ENCODE assay signal across 8 mouse cellular contexts in the genomic region with DNA sequence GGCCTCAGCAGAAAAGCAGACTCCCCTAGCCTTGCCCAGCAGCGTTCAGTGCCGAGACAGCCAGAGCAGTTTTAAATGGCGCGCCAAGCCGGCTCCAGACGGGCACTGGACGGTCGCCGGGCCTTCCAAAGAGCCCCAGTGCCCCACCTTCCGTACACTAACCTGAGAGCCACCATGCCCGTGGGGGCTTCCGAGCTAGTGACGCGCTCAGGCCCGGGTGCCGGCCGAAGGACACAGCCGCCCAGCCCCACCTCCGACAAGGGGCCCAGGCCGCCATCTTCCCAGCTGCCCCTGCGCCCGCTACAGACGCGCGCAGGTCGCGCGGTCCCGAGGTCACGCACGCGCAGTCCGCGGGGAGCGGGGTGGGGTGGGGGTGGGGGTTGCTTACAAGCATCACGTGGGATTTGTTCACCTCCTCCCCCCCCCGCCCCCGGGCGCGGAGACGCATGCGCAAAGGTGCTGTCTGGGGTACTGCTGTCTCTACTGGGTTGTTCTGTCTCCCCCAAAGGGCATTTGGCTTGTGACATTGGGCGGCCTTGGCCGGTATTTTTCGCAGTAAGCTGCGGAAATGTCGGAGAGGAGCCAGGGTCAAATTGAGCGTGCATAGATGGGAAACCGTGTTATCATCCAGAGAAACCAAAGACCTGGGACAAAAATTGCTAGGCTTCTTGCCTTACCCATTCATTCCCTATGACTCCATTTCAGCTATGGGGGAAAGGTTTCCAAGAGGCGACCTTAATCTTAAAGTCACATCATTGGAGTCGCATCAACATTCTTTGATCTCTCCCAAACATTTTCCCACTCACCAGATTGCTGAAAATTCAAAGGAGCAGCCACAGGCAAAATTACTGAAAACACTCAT. TPM values are rescaled to one million over a fixed set of nuclear protein-coding genes. Genes with fewer than 3 reads are reported as not detected.
DNase-seq lines count a peak whose midpoint lies in the region; ATAC-seq lines count a peak whose summit lies in the region.

Abhd10 (minus strand) TSS at position 341 of the 862 bp plus-strand sequence.

- intact Hi-C loops in left cerebral cortex, postnatal 10 days (cut with DNase I), result no loop called here

- peak; percentile 90 for ATAC-seq in inflammation-experienced regulatory T-cells, adult 6 months
- ATAC-seq in megakaryocyte-erythroid progenitor cell, adult 5-6 weeks (replicated peaks; ENCODE audit: low FRiP score, low TSS enrichment, poor library complexity, severe bottlenecking), result peak; percentile 94

- DNase-seq in adipocyte (ENCODE audit: low spot score), result peak; percentile 95
- DNase-seq in embryo, embryonic 10 days (ENCODE audit: low spot score), result peak; percentile 88
- DNase-seq in gastrocnemius, postnatal 10 days, result peak; percentile 98
- peak; percentile 92 to 97 for DNase-seq in left cerebral cortex, postnatal 10 days (ENCODE audit: extremely low spot score in 1 of 2, low spot score in 2 of 2)
- peak; percentile 93 for DNase-seq in right cerebral cortex, postnatal 25 days
- DNase-seq in urinary bladder, postnatal 4 days (ENCODE audit: low spot score in 2 of 2), result peak; percentile 94

RNA-seq across cellular contexts. Expression of gene Abhd10, which starts in this region (rescaled TPM):
- 10 to 100 TPM; 10.3 to 10.7 TPM for total RNA-seq in gastrocnemius, postnatal 10 days (2021)
- polyA plus RNA-seq in inflammation-experienced regulatory T-cells, adult 6 months (2017; shearing (Covaris generic)), result 10 to 100 TPM; 22.7 to 25.9 (median 24.1) TPM
- total RNA-seq in left cerebral cortex, postnatal 10 days (2021), result 10 to 100 TPM; 21.1 to 22.1 TPM
- 8.8 and 10.6 TPM in 2 replicates for total RNA-seq in megakaryocyte-erythroid progenitor cell, adult 5-6 weeks (2014; fragmentation: Nextera tagmentation)
- 18.4 and 25.7 TPM in 2 replicates for total RNA-seq in megakaryocyte-erythroid progenitor cell, adult 5-6 weeks (2017)

Comparison
In these comparisons a context has a peak if more than half of its experiments do, and no peak if none do; other contexts are left out.
1. Peak in every context shown above with its lines: DNase-seq and ATAC-seq.